Mouse (Mus musculus) ovary, postnatal 36 days (tissue): ENCODE measurements around the gene Slc22a14.
A peak's percentile ranks its signal among the peaks of the same experiment; 100 is the strongest.

Experiments
- DNase-seq: peaks from one replicate; pipeline ENCODE4 v3.0.0; 2022; ENCODE audit warnings: low spot score, mixed read lengths

Slc22a14 gene

GRCm38 (mm10) chr9:119203617-119204016 lies 161.7 kb downstream of the Slc22a14 start:
- DNase-seq, result no peak

DNA sequence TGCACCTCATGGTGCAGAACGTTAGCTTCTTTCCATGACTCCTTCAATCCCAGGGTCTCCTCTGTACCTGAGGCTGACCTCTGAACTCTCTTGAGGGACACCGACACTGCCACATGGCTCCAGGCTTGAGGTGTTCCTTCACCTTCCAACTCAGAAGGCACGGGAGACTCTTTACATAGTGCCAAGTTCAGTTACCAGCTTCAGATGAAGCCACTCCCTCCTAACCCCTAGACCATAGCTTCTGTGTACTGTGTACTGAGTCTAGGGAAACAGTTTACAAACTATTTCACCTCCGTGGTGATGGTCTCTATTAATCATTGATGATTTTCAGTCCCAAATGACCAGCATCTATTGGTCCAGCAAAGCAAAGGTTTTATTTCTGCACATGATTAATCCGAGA lies 163.7 kb downstream of the Slc22a14 start:
- no peak for DNase-seq

GRCm38 (mm10) chr9:119199151-119199861 lies 166.0 kb downstream of the Slc22a14 start:
- no peak for DNase-seq

- DNase-seq, result peak; percentile 23
These were observed 173.0 kb downstream of the Slc22a14 start for GRCm38 (mm10) chr9:119192202-119192990.

DNA sequence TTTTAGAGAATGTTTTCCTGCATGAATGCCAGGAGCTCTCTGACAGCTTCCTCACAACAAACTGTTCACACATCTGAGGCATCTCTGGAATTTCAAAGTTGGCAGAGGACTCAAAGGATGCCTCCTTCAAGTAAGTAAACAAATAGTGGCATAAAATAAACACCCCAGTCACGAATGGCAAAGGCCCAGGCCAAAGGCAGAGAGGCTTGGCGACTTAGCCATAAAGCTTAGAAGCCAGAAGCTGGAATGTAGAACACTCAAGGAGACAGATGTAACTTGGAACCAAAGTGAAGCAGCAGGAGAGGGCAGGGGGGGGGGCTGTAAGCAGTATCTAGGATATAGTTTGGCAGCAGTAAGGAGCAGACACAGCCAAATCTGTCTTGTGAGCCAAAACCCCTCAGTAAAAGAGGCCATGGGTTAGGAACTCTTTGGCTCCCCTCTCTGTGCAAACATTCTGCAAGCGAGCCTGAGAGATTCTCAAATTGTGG lies 184.1 kb downstream of the Slc22a14 start:
- peak; percentile 23 for DNase-seq

DNA sequence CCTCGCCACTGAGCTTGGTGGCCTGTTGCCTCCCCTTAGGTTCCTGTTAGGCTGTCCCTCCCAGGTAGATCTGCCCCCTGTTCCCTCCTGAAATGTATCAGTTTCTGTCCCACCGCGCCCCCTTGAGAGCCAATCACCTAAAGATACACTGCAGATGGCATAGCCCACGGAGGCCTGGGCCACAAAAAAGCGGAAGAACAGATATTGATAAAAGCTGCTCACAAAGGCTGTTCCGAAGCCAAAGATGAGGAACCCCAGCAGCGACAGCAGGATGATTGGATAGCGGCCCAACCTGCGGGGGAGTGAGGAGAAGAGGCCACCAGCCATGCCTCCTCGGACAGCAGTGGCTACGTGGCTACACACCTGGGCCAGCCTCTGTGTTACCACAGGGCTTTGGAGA lies 186.1 kb downstream of the Slc22a14 start:
- no peak for DNase-seq

GRCm38 (mm10) chr9:119167608-119168007 lies 197.7 kb downstream of the Slc22a14 start:
- DNase-seq, result no peak

- no peak for DNase-seq
These were observed 199.8 kb downstream of the Slc22a14 start for GRCm38 (mm10) chr9:119165548-119165947.

GRCm38 (mm10) chr9:119164743-119165142 lies 200.6 kb downstream of the Slc22a14 start:
- DNase-seq, result no peak

- no peak for DNase-seq
These were observed 204.7 kb downstream of the Slc22a14 start for GRCm38 (mm10) chr9:119160689-119161088.

GRCm38 (mm10) chr9:119158861-119159260 lies 206.5 kb downstream of the Slc22a14 start, which contains the start of gene Gm47289:
Gm47289 (plus strand) TSS chr9:119159161.
- no peak for DNase-seq

DNA sequence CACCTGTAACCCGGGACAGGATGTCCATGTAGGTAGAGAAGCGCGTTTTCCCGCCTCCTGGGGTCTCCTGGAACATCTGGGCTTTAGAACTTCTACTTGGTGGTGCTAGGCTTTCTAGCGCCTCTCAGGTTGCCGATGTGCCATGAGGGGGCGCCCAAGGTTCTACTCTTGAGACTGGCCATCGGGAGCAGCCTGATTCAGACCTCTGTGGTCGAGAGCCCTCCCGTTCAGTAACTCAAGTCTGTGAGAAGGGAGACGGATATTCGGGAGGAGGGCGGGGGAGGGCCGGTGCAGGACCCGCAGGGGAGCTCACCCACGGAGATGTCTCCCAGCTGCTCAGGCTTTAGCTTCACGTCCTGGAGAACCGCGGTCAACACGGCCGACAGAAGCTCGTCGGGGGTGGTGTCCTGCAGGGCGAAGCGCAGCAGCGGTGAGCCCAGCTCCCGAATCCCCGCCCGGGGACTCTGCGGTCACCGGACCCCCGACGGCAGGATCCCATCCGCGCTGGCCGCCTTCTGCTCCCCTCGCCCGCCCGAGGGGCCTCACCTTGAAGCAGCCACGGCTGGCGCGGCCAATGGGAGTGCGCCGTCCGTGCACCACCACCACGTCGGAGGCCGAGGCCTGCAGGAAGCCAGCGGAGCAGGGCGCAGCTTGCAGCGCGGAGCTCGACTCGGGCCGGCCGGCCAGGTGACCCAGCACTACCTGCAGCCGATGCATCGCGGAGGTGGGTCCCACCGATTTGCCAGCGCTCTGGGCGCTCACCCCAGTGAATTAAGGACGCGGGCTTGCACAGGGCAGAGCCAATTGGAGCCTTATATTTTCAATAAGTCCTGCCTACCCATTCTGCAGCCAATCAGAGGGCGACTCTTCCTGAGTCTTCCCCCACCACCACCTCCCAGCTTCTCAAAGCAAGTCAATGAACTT lies 208.8 kb downstream of the Slc22a14 start, which contains the start of gene Acaa1b:
Gene Acaa1b, minus strand, starts transcription at position 816 of the 924 bp plus-strand sequence.
- peak; percentile 83 for DNase-seq

DNA sequence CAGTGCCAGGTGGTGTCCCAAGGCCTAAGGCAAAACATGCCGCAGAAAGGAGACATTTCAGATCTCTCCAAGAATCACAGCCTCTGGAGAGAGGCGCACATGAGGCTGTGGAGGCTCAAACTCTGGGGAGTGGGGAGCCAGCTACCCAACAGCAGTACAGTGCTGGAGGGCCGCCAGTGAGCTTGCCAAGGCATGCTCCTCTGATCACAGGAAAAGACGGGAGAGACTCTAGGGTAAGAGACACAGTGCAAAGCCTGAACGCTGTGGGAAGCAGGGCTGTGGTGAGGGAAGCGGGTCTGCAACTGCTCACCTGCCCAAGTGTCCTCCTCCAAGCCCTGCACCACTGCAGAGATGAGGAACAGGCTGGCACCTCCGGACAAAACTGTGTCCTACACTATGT lies 209.5 kb downstream of the Slc22a14 start:
- DNase-seq, result peak; percentile 24

DNA sequence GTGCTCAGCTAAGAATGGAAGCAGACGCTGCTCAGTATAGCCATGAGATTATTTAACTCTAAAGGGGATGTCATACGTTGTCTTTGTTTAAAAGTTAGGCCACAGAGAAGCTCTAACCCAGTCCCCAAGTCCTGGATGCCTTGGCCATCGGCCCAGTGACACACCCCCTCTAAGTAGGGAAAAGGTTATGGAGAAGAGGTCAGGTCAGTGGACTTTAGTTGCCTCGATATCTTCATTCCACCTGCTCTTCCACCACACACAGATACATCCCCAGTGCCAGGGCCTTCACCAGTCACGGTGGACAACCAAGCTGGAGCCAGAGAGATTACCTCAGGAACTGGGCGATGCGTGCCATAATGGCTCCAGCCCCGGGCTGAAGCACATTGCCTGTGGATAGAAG lies 209.9 kb downstream of the Slc22a14 start:
- no peak for DNase-seq

DNA sequence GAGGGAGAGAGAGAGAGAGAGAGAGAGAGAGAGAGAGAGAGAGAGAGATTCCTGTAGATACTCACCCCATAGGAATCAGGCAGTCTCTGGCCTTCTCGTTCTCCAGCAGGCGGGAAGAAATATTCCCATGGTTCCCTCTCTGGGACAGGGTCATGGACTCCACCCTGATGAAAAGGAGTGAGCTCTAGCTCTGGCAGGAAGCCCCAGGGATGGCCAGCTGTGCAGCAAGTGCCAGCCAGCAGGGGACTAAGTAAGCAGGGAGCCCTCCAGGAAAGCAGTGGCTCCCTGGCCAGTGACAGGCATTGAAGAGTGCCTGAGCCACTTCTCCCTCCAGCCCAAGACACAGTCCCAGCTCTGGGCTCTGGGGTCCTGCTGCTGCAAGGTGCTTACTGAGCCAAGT lies 213.6 kb downstream of the Slc22a14 start:
- no peak for DNase-seq

DNA sequence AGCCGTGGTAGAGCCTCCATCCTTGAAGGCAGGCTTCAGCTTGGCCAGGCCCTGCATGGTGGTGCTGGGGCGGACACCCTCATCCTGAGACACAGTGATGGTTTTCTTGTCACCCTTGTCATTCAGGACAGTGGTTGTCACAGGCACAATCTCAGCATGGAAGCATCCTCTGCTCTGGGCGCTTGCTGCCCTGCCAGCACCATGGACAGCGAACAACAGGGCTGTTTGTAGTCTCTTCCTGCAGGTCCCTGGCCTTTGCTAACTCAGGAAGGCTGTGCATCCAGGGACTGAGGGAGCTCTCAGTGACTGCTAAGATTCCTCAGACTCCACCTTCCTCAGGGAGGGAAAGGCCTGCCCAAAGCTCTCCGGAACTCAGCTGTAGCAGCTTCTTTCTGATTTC lies 215.8 kb downstream of the Slc22a14 start:
- peak; percentile 70 for DNase-seq

DNA sequence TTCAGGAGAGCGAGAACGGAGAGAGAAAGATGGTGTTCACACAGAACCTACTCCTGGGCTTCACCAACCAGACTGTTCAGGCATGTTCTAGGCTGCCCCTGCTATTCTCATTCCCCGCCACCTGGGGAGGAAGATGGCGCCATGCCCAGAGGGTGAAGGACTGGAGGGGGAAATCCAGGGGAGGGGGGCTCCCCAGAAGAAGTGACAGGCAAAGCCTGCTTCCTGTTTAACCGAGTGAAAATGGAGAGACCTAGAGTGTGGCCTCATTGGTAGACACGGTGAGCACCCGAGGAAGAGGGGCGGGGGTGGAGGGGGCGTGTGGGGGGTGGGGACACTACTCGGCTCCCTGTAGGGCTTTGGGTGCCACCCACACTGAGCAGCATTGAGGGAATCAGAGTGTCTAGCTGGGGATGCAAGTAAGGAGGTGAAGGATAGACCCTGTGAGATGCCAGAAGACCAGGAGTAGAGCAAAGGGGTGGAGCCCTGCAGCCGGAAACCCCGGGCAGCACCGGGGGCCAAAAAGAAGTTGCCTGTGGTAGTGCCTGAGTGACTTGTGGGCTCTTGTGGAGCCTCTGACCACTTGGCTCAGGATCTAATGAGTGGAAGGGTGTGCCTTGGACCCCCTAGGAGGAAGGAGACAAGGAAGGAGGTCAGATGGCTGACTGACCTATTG lies 219.1 kb downstream of the Slc22a14 start:
- DNase-seq, result no peak

GRCm38 (mm10) chr9:119145638-119146037 lies 219.7 kb downstream of the Slc22a14 start:
- no peak for DNase-seq

- no peak for DNase-seq
These were observed 220.2 kb downstream of the Slc22a14 start for GRCm38 (mm10) chr9:119145137-119145536.

GRCm38 (mm10) chr9:119144696-119145095 lies 220.7 kb downstream of the Slc22a14 start:
- DNase-seq, result no peak

GRCm38 (mm10) chr9:119143372-119143771 lies 222.0 kb downstream of the Slc22a14 start:
- DNase-seq, result no peak
